Comparison of ENCODE assay signal across 9 mouse cellular contexts in the genomic region with DNA sequence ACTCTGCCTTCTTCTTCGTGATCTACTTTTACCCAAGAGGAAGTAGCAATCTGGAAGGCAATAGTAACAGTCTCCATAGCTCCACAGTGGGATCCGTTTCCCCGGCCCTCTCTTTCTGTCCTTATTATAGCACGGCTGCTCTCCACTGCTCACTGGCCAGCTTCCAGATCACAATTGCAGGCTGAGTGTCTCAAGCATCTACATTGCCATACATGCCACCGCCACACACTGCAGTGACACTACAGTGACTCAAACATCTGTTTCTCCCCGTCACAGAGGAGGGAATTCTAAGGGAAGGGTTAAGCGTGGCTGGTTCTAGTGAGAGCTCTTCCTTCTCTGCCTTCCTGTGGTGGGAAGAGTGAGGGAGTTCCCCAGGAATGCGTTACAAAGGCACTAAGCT. TPM values are rescaled to one million over a fixed set of nuclear protein-coding genes. Genes with fewer than 3 reads are reported as not detected.
DNase-seq lines count a peak whose midpoint lies in the region; TF ChIP-seq lines count a peak whose summit lies in the region.
"Had no signal": no experiment of that assay in that cellular context is flagged by ENCODE, and none has a peak within 500 bp of the region (broad histone marks: within the 10 kb centered on the region; RNA-seq: fewer than 3 reads in every experiment).

No protein-coding gene starts in this region.

- no peaks in the 10 kb centered on the region for H3K36me3 ChIP-seq in myocyte (ENCODE audit: control insufficient read depth, insufficient read depth)

- peak overlapping the region; percentile 24 for H3K4me2 ChIP-seq in myocyte (ENCODE audit: low read depth)

- DNase-seq in kidney, postnatal 10 days, result peak; percentile 35
- DNase-seq in kidney, adult 8-10 months, result no peak
- DNase-seq in brain, adult 2 months (ENCODE audit: low read depth, low spot score), result peak; percentile 54
- peak; percentile 49 to 62 for DNase-seq in heart, postnatal 14 days
- no peak for DNase-seq in cerebellum, adult 9-11 months
- DNase-seq in spleen, postnatal 10 days (ENCODE audit: low spot score in 2 of 2), result no peak
- DNase-seq in embryo, embryonic 9.5 days (ENCODE audit: extremely low spot score), result no peak
- DNase-seq: thymus, postnatal 36 days had no signal

- no peak overlapping the region for H3K4me3 ChIP-seq in myocyte

- TF ChIP-seq POLR2A in myocyte (IDR thresholded peaks at IDR 0.05; ENCODE audit: insufficient read length, low read depth), result no peak

- H3K79me2 ChIP-seq in myocyte (ENCODE audit: control insufficient read depth, insufficient read depth), result no peaks in the 10 kb centered on the region

- no peaks in the 10 kb centered on the region for H3K27me3 ChIP-seq in myocyte (ENCODE audit: control insufficient read depth, insufficient read depth, insufficient read length)

- no peak overlapping the region for H3ac ChIP-seq in myocyte (ENCODE audit: control insufficient read depth, insufficient read length)

- intact Hi-C loops in heart, postnatal 14 days (cut with DNase I), result no loop called here

TF ChIP-seq in myocyte, 11 proteins besides CTCF, POLR2A, EP300 and RAD21:
- TF ChIP-seq MYOG (IDR thresholded peaks at IDR 0.05; ENCODE audit: control insufficient read depth in 1 of 3, insufficient read depth in 1 of 3, insufficient read length in 2 of 3, low read depth in 2 of 3) (no peak), TCF12 (IDR thresholded peaks at IDR 0.05; ENCODE audit: insufficient read depth, poor library complexity, severe bottlenecking) (no peak), MYOD1 (IDR thresholded peaks at IDR 0.05; ENCODE audit: control insufficient read depth in 1 of 3, insufficient read length in 2 of 3, low read depth in 2 of 3) (peak in 1 of 3 experiments; percentile 43), REST (IDR thresholded peaks at IDR 0.05; ENCODE audit: insufficient read depth, insufficient read length) (no peak), POLR2AphosphoS2 (IDR thresholded peaks at IDR 0.05; ENCODE audit: insufficient read length, low read depth) (no peak), TCF3 (IDR thresholded peaks at IDR 0.05; ENCODE audit: insufficient read length, low read depth) (no peak), MAX (IDR thresholded peaks at IDR 0.05; ENCODE audit: low read depth) (no peak)

RNA-seq across cellular contexts. Expression of a gene that starts 9.5 kb away (rescaled TPM):
- total RNA-seq in heart, postnatal 14 days (2021), result 10 to 100 TPM; 32.5 to 34.0 TPM
- 8.8 TPM for polyA plus RNA-seq in myocyte (2012; fragmentation: generic; extraction: Trizol)

Comparison
In these comparisons a context has a peak if more than half of its experiments do, and no peak if none do; other contexts are left out.
1. DNase-seq: peak in kidney, postnatal 10 days (single experiment), brain, adult 2 months (single experiment) and heart, postnatal 14 days (2 of 2); none in kidney, adult 8-10 months (0 of 2), cerebellum, adult 9-11 months (single experiment), spleen, postnatal 10 days (0 of 2) and embryo, embryonic 9.5 days (single experiment).